Mouse (Mus musculus): ENCODE results near the gene Snx15.

Snx15 gene

GRCm38 (mm10) chr19:6076564-6077393 lies 51.3 kb downstream of the Snx15 start, which contains the start of gene Vps51:
Gene Vps51 (minus strand): TSS chr19:6077231.
- in situ Hi-C loops (cut with MboI; ENCODE audit: low sequenced_read_pairs), result no loop called here

GRCm38 (mm10) chr19:6073889-6074288 lies 54.2 kb downstream of the Snx15 start:
- in situ Hi-C loops (cut with MboI; ENCODE audit: low sequenced_read_pairs), result no loop called here

- in situ Hi-C loops (cut with MboI; ENCODE audit: low sequenced_read_pairs), result no loop called here
Measured at GRCm38 (mm10) chr19:6071261-6071660, 56.8 kb downstream of the Snx15 start.

GRCm38 (mm10) chr19:6070571-6071250 lies 57.4 kb downstream of the Snx15 start:
- in situ Hi-C loops (cut with MboI; ENCODE audit: low sequenced_read_pairs), result no loop called here

- in situ Hi-C loops (cut with MboI; ENCODE audit: low sequenced_read_pairs), result no loop called here
Measured at GRCm38 (mm10) chr19:6069851-6070250, 58.3 kb downstream of the Snx15 start.

Data from CH12F3 (cell line).